Mouse (Mus musculus) brain, embryonic 14.5 days (tissue): ENCODE data around the gene Wipf2.

Experiments
- CTCF ChIP-seq: fragments of 200-500 bp; IDR thresholded peaks from 2 replicates; pipeline ENCODE4 v1.5.1; 2012; ENCODE audit warnings: inconsistent platforms, mild to moderate bottlenecking, moderate library complexity, borderline replicate concordance; ENCODE audit not compliant: insufficient read depth, insufficient read length; ENCODE audit errors: extremely low read depth
- POLR2A ChIP-seq: fragments of 200-500 bp; IDR thresholded peaks from 2 replicates; pipeline ENCODE4 v1.6.1; 2012; ENCODE audit warnings: mild to moderate bottlenecking, inconsistent platforms, borderline replicate concordance; ENCODE audit not compliant: poor library complexity, insufficient read depth, insufficient read length, severe bottlenecking; ENCODE audit errors: extremely low read depth

DNA sequence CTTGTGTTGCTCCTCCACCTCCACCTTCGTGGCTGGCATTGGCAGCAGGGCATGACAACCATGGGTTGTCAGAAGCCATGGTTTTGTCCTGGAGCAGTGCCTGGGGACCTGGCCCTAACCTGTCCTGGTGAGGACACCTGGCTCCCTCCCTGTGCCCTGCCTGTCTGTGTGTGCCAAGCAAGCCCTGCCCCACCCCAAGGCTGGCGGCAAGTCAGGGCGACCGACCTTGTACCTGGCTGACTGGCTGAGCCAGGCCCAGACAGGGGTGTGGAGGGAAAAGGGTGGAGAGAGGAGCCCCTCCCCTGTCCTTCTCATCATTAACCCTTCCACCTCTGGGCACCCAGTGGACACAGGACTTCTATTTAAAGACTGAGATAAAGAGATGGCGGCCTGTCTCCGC is 24.0 kb upstream of the Wipf2 start:
- TF ChIP-seq CTCF = no peak
- no peak for TF ChIP-seq POLR2A
